Mouse (Mus musculus): ENCODE data around the gene Cmtm2a. TPM values are rescaled to one million over a fixed set of nuclear protein-coding genes. Genes with fewer than 3 reads are reported as not detected.
"Not testable (repeated sequence)": the region's sequence is repeated elsewhere in the genome, so short reads cannot be mapped to it uniquely, and the experiment has no call there.

The Cmtm2a gene
- polyA plus RNA-seq, 1 experiment from 2014 or later = not detected

DNA sequence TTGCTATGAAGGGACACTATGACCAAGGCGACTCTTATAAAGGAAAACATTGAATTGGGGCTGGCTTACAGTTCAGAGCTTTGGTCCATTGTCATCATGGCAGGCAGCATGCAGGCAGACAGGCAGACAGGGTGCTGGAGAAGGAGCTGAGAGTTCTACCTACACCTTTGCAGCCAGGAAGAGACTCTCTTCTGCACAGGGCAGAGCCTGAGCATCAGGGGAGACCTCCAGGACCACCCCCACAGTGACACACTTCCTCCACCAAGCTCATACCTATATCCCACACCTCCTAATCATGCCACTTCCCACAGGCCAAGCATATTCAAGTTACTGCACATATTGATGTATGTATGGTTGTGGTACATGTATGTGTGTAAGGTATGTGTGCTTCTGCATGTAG, 43.8 kb upstream of the Cmtm2a start:
- Histone ChIP-seq H3K4me1 (ENCODE audit: control insufficient read depth, insufficient read depth, low read length) (0 out of 2 replicates have a peak, but pooled peaks cover 7% of the 10 kb centered on the region), H3K27ac (replicated peaks; ENCODE audit: low read depth, low read length) (no peak overlapping the region), H3K36me3 (ENCODE audit: control insufficient read depth, insufficient read depth, low read length) (no peaks in the 10 kb centered on the region), H3K4me3 (replicated peaks; ENCODE audit: low read depth, low read length) (no peak overlapping the region), H3K27me3 (ENCODE audit: control insufficient read depth, insufficient read depth, low read length) (no peaks in the 10 kb centered on the region), H3K9me3 (ENCODE audit: control insufficient read depth, low read length) (no peaks in the 10 kb centered on the region), H3K9ac (replicated peaks; ENCODE audit: low read length) (no peak overlapping the region), H3K4me2 (ENCODE audit: low read length) (no peak overlapping the region)
- 85% methylated on average over 1 of the region's 1 CpGs for WGBS
- DNase-seq (no peak), ATAC-seq (ENCODE audit: low FRiP score, low TSS enrichment) (no peak)

DNA sequence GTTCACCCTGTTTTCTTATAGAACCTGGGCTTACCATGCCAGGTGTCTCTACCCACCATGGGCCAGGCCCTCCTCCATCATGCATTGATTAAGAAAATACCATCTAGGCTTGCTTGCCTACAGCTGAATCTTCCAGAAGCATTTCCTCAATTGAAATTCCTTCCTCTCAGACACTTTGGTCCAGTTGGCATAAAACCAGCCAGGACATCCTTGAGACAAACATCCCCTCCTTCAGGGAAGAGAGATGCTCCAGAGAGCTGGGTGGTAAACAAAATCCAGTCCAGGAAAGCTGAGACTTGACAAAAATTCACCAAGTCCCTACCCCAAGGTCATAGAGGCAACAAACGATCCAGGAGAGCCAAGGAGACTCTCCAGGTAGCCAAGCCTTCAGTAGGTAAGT, 41.2 kb upstream of the Cmtm2a start:
- Histone ChIP-seq H3K27ac (replicated peaks; ENCODE audit: low read depth, low read length) (no peak overlapping the region), H3K4me2 (ENCODE audit: low read length) (no peak overlapping the region), H3K27me3 (ENCODE audit: control insufficient read depth, insufficient read depth, low read length) (no peaks in the 10 kb centered on the region), H3K36me3 (ENCODE audit: control insufficient read depth, insufficient read depth, low read length) (no peaks in the 10 kb centered on the region), H3K4me3 (replicated peaks; ENCODE audit: low read depth, low read length) (no peak overlapping the region), H3K4me1 (ENCODE audit: control insufficient read depth, insufficient read depth, low read length) (no peaks in the 10 kb centered on the region), H3K9me3 (ENCODE audit: control insufficient read depth, low read length) (no peaks in the 10 kb centered on the region), H3K9ac (replicated peaks; ENCODE audit: low read length) (no peak overlapping the region)
- WGBS = 66% methylated on average over 1 of the region's 1 CpGs
- DNase-seq = no peak
- ATAC-seq (ENCODE audit: low FRiP score, low TSS enrichment) = no peak

DNA sequence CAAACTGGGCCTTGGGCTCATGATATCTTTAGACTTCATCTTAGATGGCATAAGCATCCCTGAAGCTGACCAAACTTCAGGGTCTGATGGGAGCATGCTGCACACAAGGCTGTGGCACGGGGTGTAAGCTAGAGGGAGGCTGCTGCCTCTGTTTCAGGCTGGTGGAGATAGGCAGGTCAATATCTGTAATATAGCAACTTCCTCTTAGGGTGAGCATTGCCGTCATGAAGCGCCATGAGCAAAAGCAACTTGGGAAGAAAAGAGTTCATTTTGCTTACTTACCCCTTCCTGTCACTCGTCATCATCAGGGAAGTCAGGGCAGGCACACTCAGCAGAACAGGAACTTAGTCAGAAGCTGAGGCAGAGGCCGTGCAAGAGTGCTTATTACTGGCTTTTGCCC, 40.8 kb upstream of the Cmtm2a start:
- ATAC-seq (ENCODE audit: low FRiP score, low TSS enrichment) (no peak), DNase-seq (no peak)
- Histone ChIP-seq H3K9ac (replicated peaks; ENCODE audit: low read length) (no peak overlapping the region), H3K27ac (replicated peaks; ENCODE audit: low read depth, low read length) (no peak overlapping the region), H3K9me3 (ENCODE audit: control insufficient read depth, low read length) (no peaks in the 10 kb centered on the region), H3K4me2 (ENCODE audit: low read length) (no peak overlapping the region), H3K27me3 (ENCODE audit: control insufficient read depth, insufficient read depth, low read length) (no peaks in the 10 kb centered on the region), H3K4me3 (replicated peaks; ENCODE audit: low read depth, low read length) (no peak overlapping the region), H3K4me1 (ENCODE audit: control insufficient read depth, insufficient read depth, low read length) (no peaks in the 10 kb centered on the region), H3K36me3 (ENCODE audit: control insufficient read depth, insufficient read depth, low read length) (no peaks in the 10 kb centered on the region)
- WGBS = 80% methylated on average over 5 of the region's 5 CpGs

DNA sequence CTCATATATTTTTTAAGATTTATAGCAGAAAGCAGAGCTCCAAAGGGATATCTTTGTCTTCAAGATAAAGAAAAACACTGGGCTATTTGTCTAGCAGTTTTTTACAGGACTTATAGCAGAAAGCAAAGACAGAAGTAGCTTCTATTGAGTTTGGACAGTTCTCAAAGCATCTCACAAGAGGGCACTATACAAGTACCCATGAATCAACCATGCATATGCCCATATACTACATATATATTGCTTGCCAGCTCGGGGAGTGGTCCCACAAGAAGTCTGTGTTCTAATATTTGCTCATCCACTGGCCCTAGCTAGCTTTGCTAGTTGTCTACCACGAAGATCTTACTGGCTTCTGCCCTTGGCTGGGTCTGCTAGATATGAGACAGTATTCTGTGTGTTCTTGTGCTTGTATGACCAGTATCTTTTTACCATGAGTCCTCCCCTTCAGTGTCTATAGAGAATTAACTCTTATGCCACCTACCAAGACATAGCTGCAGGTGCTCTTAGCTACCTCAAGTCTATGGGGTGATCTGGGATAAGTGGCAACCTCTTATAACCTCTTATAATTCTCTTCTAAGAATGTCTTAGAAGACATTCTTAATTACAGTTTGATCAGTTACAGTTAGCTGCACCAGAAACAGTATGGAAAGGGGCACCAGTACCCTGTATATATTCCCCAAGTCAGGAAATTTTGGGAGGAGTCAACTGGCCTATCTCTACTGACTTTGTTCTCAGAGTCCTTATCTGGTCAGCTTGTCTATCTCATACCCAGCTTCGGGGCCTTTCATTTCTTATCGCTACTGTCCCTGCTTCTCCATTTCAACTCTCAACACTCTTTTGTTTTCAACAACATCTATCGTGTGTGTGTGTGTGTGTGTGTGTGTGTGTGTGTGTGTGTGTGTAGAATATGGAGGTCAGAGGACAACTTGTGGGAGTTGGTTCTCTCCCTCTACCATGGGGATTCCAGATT, 40.0 kb upstream of the Cmtm2a start:
- H3K4me1 ChIP-seq (ENCODE audit: control insufficient read depth, insufficient read depth, low read length) = no peaks in the 10 kb centered on the region
- ATAC-seq (ENCODE audit: low FRiP score, low TSS enrichment) = no peak
- H3K27ac ChIP-seq (replicated peaks; ENCODE audit: low read depth, low read length) = no peak overlapping the region
- no peak overlapping the region for H3K4me3 ChIP-seq (replicated peaks; ENCODE audit: low read depth, low read length)
- H3K36me3 ChIP-seq (ENCODE audit: control insufficient read depth, insufficient read depth, low read length) = no peaks in the 10 kb centered on the region
- no peak overlapping the region for H3K4me2 ChIP-seq (ENCODE audit: low read length)
- no peak for DNase-seq
- no peaks in the 10 kb centered on the region for H3K27me3 ChIP-seq (ENCODE audit: control insufficient read depth, insufficient read depth, low read length)
- WGBS = 81% methylated on average over 5 of the region's 5 CpGs
- H3K9ac ChIP-seq (replicated peaks; ENCODE audit: low read length) = no peak overlapping the region
- H3K9me3 ChIP-seq (ENCODE audit: control insufficient read depth, low read length) = no peaks in the 10 kb centered on the region

DNA sequence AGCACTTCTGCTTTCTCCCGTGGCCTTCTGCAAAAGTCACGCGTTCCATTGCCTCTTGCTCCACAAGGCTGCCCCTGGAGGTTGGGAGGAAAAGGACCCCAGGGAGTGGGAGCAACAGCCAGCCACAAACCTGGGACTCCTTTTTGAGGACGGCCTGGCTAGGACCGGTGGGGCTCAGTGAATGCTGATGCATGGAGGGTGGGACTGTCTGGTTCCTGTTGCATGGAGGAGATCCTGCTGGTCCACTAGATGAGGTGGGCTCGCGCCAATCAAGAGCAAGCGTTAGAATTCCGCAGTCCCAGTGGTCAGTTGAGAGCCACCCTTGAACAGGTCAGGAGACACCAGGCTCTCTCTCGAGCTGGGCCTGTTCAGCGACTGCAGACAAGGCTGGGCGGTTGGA, 28.9 kb upstream of the Cmtm2a start, which contains the start of gene Cmtm2b:
Gene Cmtm2b (plus strand): TSS at position 301 of the 400 bp plus-strand sequence.
- not testable (repeated sequence) for H3K4me3 ChIP-seq (replicated peaks; ENCODE audit: low read depth, low read length); H3K4me1 ChIP-seq (ENCODE audit: control insufficient read depth, insufficient read depth, low read length); H3K4me2 ChIP-seq (ENCODE audit: low read length); H3K9me3 ChIP-seq (ENCODE audit: control insufficient read depth, low read length); DNase-seq; H3K27me3 ChIP-seq (ENCODE audit: control insufficient read depth, insufficient read depth, low read length); ATAC-seq (ENCODE audit: low FRiP score, low TSS enrichment); H3K36me3 ChIP-seq (ENCODE audit: control insufficient read depth, insufficient read depth, low read length); H3K27ac ChIP-seq (replicated peaks; ENCODE audit: low read depth, low read length); H3K9ac ChIP-seq (replicated peaks; ENCODE audit: low read length)
- 92% methylated on average over 12 of the region's 12 CpGs for WGBS

DNA sequence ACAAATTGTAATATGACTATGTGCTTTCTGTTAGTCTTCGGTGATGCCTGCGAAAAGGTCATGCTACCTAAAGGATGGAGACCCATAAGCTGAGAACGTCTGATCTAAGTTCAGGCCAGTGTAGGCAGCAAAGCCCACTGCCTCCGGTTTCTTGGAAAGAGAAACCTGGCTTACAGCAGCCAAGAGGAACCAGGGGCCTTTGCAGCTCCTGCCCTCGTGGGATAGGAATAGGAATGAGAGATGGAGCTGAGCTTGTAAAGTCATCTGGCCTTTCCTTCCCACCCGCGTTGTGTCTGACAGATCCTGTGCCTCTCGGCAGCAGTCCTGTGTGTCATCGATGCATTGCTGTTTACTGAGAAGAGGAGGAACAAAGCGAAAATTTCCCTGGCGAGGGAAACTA, 28.3 kb upstream of the Cmtm2a start, which contains the start of gene Gm11020:
Gene Gm11020 (plus strand): TSS at position 301 of the 400 bp plus-strand sequence.
- not testable (repeated sequence) for ATAC-seq (ENCODE audit: low FRiP score, low TSS enrichment); H3K4me3 ChIP-seq (replicated peaks; ENCODE audit: low read depth, low read length); H3K36me3 ChIP-seq (ENCODE audit: control insufficient read depth, insufficient read depth, low read length); H3K27me3 ChIP-seq (ENCODE audit: control insufficient read depth, insufficient read depth, low read length); H3K9ac ChIP-seq (replicated peaks; ENCODE audit: low read length); H3K9me3 ChIP-seq (ENCODE audit: control insufficient read depth, low read length); H3K27ac ChIP-seq (replicated peaks; ENCODE audit: low read depth, low read length); H3K4me2 ChIP-seq (ENCODE audit: low read length); H3K4me1 ChIP-seq (ENCODE audit: control insufficient read depth, insufficient read depth, low read length); DNase-seq
- 87% methylated on average over 9 of the region's 11 CpGs for WGBS

DNA sequence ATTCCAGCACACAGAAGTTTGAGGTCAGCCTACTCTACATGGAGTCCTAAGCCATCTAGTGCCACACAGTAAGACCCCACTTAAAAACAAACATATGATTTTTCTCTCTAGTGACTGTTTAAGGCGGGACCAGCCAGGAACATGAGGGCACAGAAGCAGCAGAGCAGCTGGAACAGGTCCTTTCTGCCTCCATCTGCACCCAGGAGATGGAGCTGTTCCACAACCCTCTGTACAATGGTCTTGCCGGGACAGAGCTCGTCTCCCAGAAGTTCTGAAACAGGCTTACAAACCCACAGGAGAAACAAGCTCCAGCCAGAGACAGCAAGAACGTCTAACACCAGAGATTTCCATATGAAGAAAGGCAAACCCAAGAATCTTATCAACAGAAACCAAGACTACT, 20.3 kb upstream of the Cmtm2a start:
- no peaks in the 10 kb centered on the region for H3K9me3 ChIP-seq (ENCODE audit: control insufficient read depth, low read length)
- no peak overlapping the region for H3K27ac ChIP-seq (replicated peaks; ENCODE audit: low read depth, low read length)
- no peak overlapping the region for H3K9ac ChIP-seq (replicated peaks; ENCODE audit: low read length)
- H3K4me1 ChIP-seq (ENCODE audit: control insufficient read depth, insufficient read depth, low read length) = no peaks in the 10 kb centered on the region
- no peaks in the 10 kb centered on the region for H3K27me3 ChIP-seq (ENCODE audit: control insufficient read depth, insufficient read depth, low read length)
- 76% methylated on average over 4 of the region's 4 CpGs for WGBS
- H3K4me2 ChIP-seq (ENCODE audit: low read length) = no peak overlapping the region
- no peak overlapping the region for H3K4me3 ChIP-seq (replicated peaks; ENCODE audit: low read depth, low read length)
- ATAC-seq (ENCODE audit: low FRiP score, low TSS enrichment) (no peak), DNase-seq (no peak)
- H3K36me3 ChIP-seq (ENCODE audit: control insufficient read depth, insufficient read depth, low read length) = no peaks in the 10 kb centered on the region

DNA sequence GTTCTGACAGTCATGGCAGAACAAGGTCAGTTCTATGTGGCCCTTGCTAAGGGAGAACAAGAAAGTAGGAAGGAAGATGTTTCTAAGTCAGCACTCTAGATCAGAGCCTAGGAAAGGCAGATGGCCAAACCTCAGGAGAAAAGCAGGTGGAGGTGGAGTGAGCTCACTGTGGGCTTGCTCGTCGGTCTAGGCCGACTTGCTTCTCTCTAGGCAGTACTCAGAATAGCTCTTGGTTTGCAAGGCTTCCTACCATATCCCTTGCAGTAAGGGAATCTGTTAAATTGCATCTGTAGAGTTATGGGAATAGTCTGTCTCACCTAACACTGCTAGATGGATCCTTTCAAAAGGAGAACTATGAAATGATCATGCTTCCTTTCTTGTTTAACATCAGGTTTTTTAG, 19.0 kb upstream of the Cmtm2a start:
- 90% methylated on average over 3 of the region's 3 CpGs for WGBS

More for the DNA sequence above, 19.0 kb upstream of the Cmtm2a start:
- not testable (repeated sequence) for H3K36me3 ChIP-seq (ENCODE audit: control insufficient read depth, insufficient read depth, low read length); DNase-seq; H3K9ac ChIP-seq (replicated peaks; ENCODE audit: low read length); H3K4me1 ChIP-seq (ENCODE audit: control insufficient read depth, insufficient read depth, low read length); ATAC-seq (ENCODE audit: low FRiP score, low TSS enrichment); H3K27ac ChIP-seq (replicated peaks; ENCODE audit: low read depth, low read length); H3K4me2 ChIP-seq (ENCODE audit: low read length); H3K9me3 ChIP-seq (ENCODE audit: control insufficient read depth, low read length); H3K27me3 ChIP-seq (ENCODE audit: control insufficient read depth, insufficient read depth, low read length); H3K4me3 ChIP-seq (replicated peaks; ENCODE audit: low read depth, low read length)

Data from midbrain, embryonic 14.5 days (tissue).